Mouse (Mus musculus) mouse embryonic stem cell (cell line): ENCODE measurements around the gene Clic4.
"Not testable (repeated sequence)": the region's sequence is repeated elsewhere in the genome, so short reads cannot be mapped to it uniquely, and the experiment has no call there.

ENCODE experiments used
- in situ Hi-C, 2 experiments: fragments of 300-500 bp; cut with MboI; formaldehyde crosslinking; loops; 1 replicate in 1 of 2; 3 replicates in 1 of 2; pipeline ENCODE4 v1.14.3; 2019 to 2020; ENCODE audit warnings: low sequenced_read_pairs in 2 of 2, low pct_unique_long_range_greater_than_20kb in 1 of 2, mixed read lengths in 1 of 2; ENCODE audit not compliant: unreplicated experiment in 1 of 2

The Clic4 gene

GRCm38 (mm10) chr4:135297146-135297545, 24.5 kb upstream of the Clic4 start:
- in situ Hi-C loops = no loop called here

- in situ Hi-C loops = no loop called here
Measured at GRCm38 (mm10) chr4:135296565-135296964, 24.0 kb upstream of the Clic4 start.

- in situ Hi-C loops = no loop called here
Measured at GRCm38 (mm10) chr4:135293813-135294212, 21.2 kb upstream of the Clic4 start.

GRCm38 (mm10) chr4:135292477-135293089, 20.0 kb upstream of the Clic4 start:
- in situ Hi-C loops = no loop called here

- in situ Hi-C loops = no loop called here
Measured at GRCm38 (mm10) chr4:135291841-135292240, 19.2 kb upstream of the Clic4 start.

GRCm38 (mm10) chr4:135291199-135291598, 18.6 kb upstream of the Clic4 start:
- in situ Hi-C loops = no loop called here

GRCm38 (mm10) chr4:135287975-135288374, 15.4 kb upstream of the Clic4 start:
- in situ Hi-C loops = no loop called here

- in situ Hi-C loops = no loop called here
Measured at GRCm38 (mm10) chr4:135286833-135287395, 14.3 kb upstream of the Clic4 start.

- in situ Hi-C loops = no loop called here
Measured at GRCm38 (mm10) chr4:135286033-135286622, 13.5 kb upstream of the Clic4 start.

- in situ Hi-C loops = no loop called here
Measured at GRCm38 (mm10) chr4:135285436-135285835, 12.8 kb upstream of the Clic4 start.

- in situ Hi-C loops = no loop called here
Measured at GRCm38 (mm10) chr4:135283875-135284274, 11.3 kb upstream of the Clic4 start.

GRCm38 (mm10) chr4:135283417-135283816, 10.8 kb upstream of the Clic4 start:
- in situ Hi-C loops = no loop called here

GRCm38 (mm10) chr4:135282651-135283290, 10.2 kb upstream of the Clic4 start:
- in situ Hi-C loops = no loop called here

- in situ Hi-C loops = not testable (repeated sequence)
Measured at GRCm38 (mm10) chr4:135280016-135280415, 7.4 kb upstream of the Clic4 start.

GRCm38 (mm10) chr4:135276681-135277379, 4.2 kb upstream of the Clic4 start:
- in situ Hi-C loops = no loop called here

- in situ Hi-C loops = no loop called here
Measured at GRCm38 (mm10) chr4:135274761-135275160, 2.1 kb upstream of the Clic4 start.

GRCm38 (mm10) chr4:135273307-135273682, 681 bp upstream of the Clic4 start:
- in situ Hi-C loops = no loop called here

GRCm38 (mm10) chr4:135271881-135272616, 565 bp downstream of the Clic4 start:
- in situ Hi-C loops = no loop called here
